Mouse (Mus musculus) forebrain, embryonic 15.5 days (tissue): ENCODE measurements at regions not wholly inside any gene's neighbourhood (a gene's known extent, or its start where the extent isn't known, plus 50 kb on each side); places are given as distances from the start of the nearest gene placed in this dataset.

Experiments
- ATAC-seq: fragments of 200-750 bp; cut with Nextera tagmentation; replicated peaks from 2 replicates; pipeline ENCODE4 v1.8.0; 2017; ENCODE audit warnings: mild to moderate bottlenecking, moderate TSS enrichment, moderate library complexity
- H3K27ac ChIP-seq: fragments of 300-500 bp; sonication (generic); replicated peaks from 2 replicates; pipeline ENCODE4 v1.5.1; 2015; ENCODE audit warnings: mild to moderate bottlenecking, inconsistent platforms
- H3K27me3 ChIP-seq: fragments of 300-500 bp; sonication (generic); 2 replicates; pipeline ENCODE4 v1.6.1; 2015; ENCODE audit warnings: inconsistent platforms
- H3K36me3 ChIP-seq: fragments of 300-500 bp; sonication (generic); 2 replicates; pipeline ENCODE4 v1.6.1; 2015; ENCODE audit warnings: mild to moderate bottlenecking, inconsistent platforms
- H3K4me1 ChIP-seq: fragments of 300-500 bp; sonication (generic); 2 replicates; pipeline ENCODE4 v1.6.1; 2015; ENCODE audit warnings: inconsistent platforms
- H3K4me2 ChIP-seq: fragments of 300-500 bp; sonication (generic); replicated peaks from 2 replicates; pipeline ENCODE4 v1.6.1; 2015; ENCODE audit warnings: mild to moderate bottlenecking, inconsistent platforms
- H3K4me3 ChIP-seq: fragments of 300-500 bp; sonication (generic); 2 replicates; pipeline ENCODE4 v1.5.1; 2015; ENCODE audit warnings: mild to moderate bottlenecking, inconsistent platforms
- H3K9ac ChIP-seq: fragments of 300-500 bp; sonication (generic); replicated peaks from 2 replicates; pipeline ENCODE4 v1.6.1; 2015; ENCODE audit warnings: mild to moderate bottlenecking, inconsistent platforms
- H3K9me3 ChIP-seq: fragments of 300-500 bp; sonication (generic); 2 replicates; pipeline ENCODE4 v1.6.1; 2016; ENCODE audit warnings: inconsistent platforms
- WGBS: fragments of 180-500 bp; shearing (Covaris S2); methylation state at CpG from one replicate; pipeline ENCODE4 v1.1.7; 2015; ENCODE audit warnings: mixed read lengths; 5-methylcytosine and 5-hydroxymethylcytosine counted together

- H3K4me1 ChIP-seq: no peaks in the 10 kb centered on the region
- WGBS: 87% methylated on average over 4 of the region's 4 CpGs
- H3K36me3 ChIP-seq: no peaks in the 10 kb centered on the region
- H3K27me3 ChIP-seq: no peaks in the 10 kb centered on the region
- no peak overlapping the region for H3K4me2 ChIP-seq
- no peak overlapping the region for H3K27ac ChIP-seq
- no peak for ATAC-seq
- no peaks in the 10 kb centered on the region for H3K9me3 ChIP-seq
- H3K4me3 ChIP-seq: no peak overlapping the region
- H3K9ac ChIP-seq: no peak overlapping the region
Observed at GRCm38 (mm10) chr6:139010501-139010900, 352.2 kb upstream of the Igbp1b start.
